Mouse (Mus musculus): ENCODE results near the gene Dennd1c. TPM values are rescaled to one million over a fixed set of nuclear protein-coding genes. Genes with fewer than 3 reads are reported as not detected.
"Not testable (repeated sequence)": the region's sequence is repeated elsewhere in the genome, so short reads cannot be mapped to it uniquely, and the experiment has no call there.

Dennd1c gene
- total RNA-seq, 2 experiments from 2014 or later: 1.3 to 2.3 TPM

GRCm38 (mm10) chr17:57056246-57056645 lies 22.1 kb downstream of the Dennd1c start:
- intact Hi-C loops (cut with DNase I): no loop called here
- DNase-seq: no peak

- DNase-seq; intact Hi-C loops (cut with DNase I): not testable (repeated sequence)
Measured at GRCm38 (mm10) chr17:57051679-57052078, 26.6 kb downstream of the Dennd1c start.

- intact Hi-C loops (cut with DNase I): no loop called here
- no peak for DNase-seq
Measured at GRCm38 (mm10) chr17:57048816-57049215, 29.5 kb downstream of the Dennd1c start.

- intact Hi-C loops (cut with DNase I): no loop called here
- DNase-seq: no peak
Measured at GRCm38 (mm10) chr17:57047406-57047805, 30.9 kb downstream of the Dennd1c start.

GRCm38 (mm10) chr17:57041554-57041953 lies 36.8 kb downstream of the Dennd1c start, which contains the start of gene Slc25a41:
TSS of gene Slc25a41 (minus strand) at chr17:57041654.
- intact Hi-C loops (cut with DNase I): no loop called here
- DNase-seq: no peak

GRCm38 (mm10) chr17:57038978-57039377 lies 39.3 kb downstream of the Dennd1c start:
- intact Hi-C loops (cut with DNase I): no loop called here
- no peak for DNase-seq

GRCm38 (mm10) chr17:57032854-57033253 lies 45.5 kb downstream of the Dennd1c start:
- DNase-seq: no peak
- intact Hi-C loops (cut with DNase I): loop anchor here (2.0 kb wide), 1 partner anchor 28 kb away; no protein-coding TSS in a partner anchor

- peak; percentile 100 for DNase-seq
Measured at GRCm38 (mm10) chr17:57031661-57032420, 46.5 kb downstream of the Dennd1c start.

GRCm38 (mm10) chr17:57030931-57031660 lies 47.2 kb downstream of the Dennd1c start, which contains the start of gene Khsrp:
TSS of gene Khsrp (minus strand) at chr17:57031522.
- DNase-seq: peak; percentile 56 to 64
- intact Hi-C loops (cut with DNase I): loop anchor here (2.0 kb wide), 1 partner anchor 18 kb away; no protein-coding TSS in a partner anchor

More at GRCm38 (mm10) chr17:57031661-57032420, 46.5 kb downstream of the Dennd1c start:
- intact Hi-C loops (cut with DNase I): loop anchor here (2.0 kb wide), 2 partner anchors 19 to 29 kb away; no protein-coding TSS in a partner anchor

- DNase-seq: peak in 1 of 2 experiments; percentile 27
- intact Hi-C loops (cut with DNase I): loop anchor here (2.0 kb wide), 1 partner anchor 17 kb away; no protein-coding TSS in a partner anchor
Measured at GRCm38 (mm10) chr17:57029691-57030090, 48.6 kb downstream of the Dennd1c start.

- intact Hi-C loops (cut with DNase I): no loop called here
- DNase-seq: no peak
Measured at GRCm38 (mm10) chr17:57027471-57027870, 50.8 kb downstream of the Dennd1c start.

GRCm38 (mm10) chr17:57020960-57021359 lies 57.4 kb downstream of the Dennd1c start:
- intact Hi-C loops (cut with DNase I): no loop called here

GRCm38 (mm10) chr17:57019693-57020092 lies 58.6 kb downstream of the Dennd1c start:
- no peak for DNase-seq
- intact Hi-C loops (cut with DNase I): no loop called here

More at GRCm38 (mm10) chr17:57020960-57021359, 57.4 kb downstream of the Dennd1c start:
- DNase-seq: no peak

Other genes with a start within 250 kb of the Dennd1c start
- 10 to 100 TPM in 1 of 2 experiments, 1 to 10 TPM in 1; 6.5 to 10.5 TPM for gene Rfx2, start 247.5 kb downstream of the Dennd1c start, total RNA-seq (2021)
- not detected for gene Acsbg2, start 204.1 kb downstream of the Dennd1c start, total RNA-seq (2021)
- gene 1700061G19Rik, start 203.0 kb downstream of the Dennd1c start, total RNA-seq (2021): under 1 TPM; 0.10 to 0.12 TPM
- gene Mllt1, start 143.1 kb downstream of the Dennd1c start, total RNA-seq (2021): 10 to 100 TPM; 28.3 to 30.8 TPM
- not detected for gene Acer1, start 96.4 kb downstream of the Dennd1c start, total RNA-seq (2021)
- 10 to 100 TPM; 60.1 to 60.6 TPM for gene Clpp, start 88.2 kb downstream of the Dennd1c start, total RNA-seq (2021)
- 10 to 100 TPM; 46.7 to 50.4 TPM for gene Alkbh7, start 81.2 kb downstream of the Dennd1c start, total RNA-seq (2021)
- not detected for gene Pspn, start 78.5 kb downstream of the Dennd1c start, total RNA-seq (2021)
- 10 to 100 TPM; 29.0 to 30.0 TPM for gene Gtf2f1, start 67.2 kb downstream of the Dennd1c start, total RNA-seq (2021)
- gene Gm17949, start 67.0 kb downstream of the Dennd1c start, total RNA-seq (2021): not detected
- gene Khsrp, start 47.0 kb downstream of the Dennd1c start, total RNA-seq (2021): 10 to 100 TPM; 81.4 to 83.4 TPM
- gene Slc25a41, start 36.9 kb downstream of the Dennd1c start, total RNA-seq (2021): not detected
- under 1 TPM; 0.35 to 0.57 TPM for gene Crb3, start 19.4 kb downstream of the Dennd1c start, total RNA-seq (2021)
- gene Slc25a23, start 18.7 kb downstream of the Dennd1c start, total RNA-seq (2021): 10 to 100 TPM; 75.0 to 86.6 TPM
- 1 to 10 TPM; 7.0 to 7.4 TPM for gene Tubb4a, start 9.3 kb upstream of the Dennd1c start, total RNA-seq (2021)
- under 1 TPM; 0.67 to 0.79 TPM for gene Tnfsf9, start 26.8 kb upstream of the Dennd1c start, total RNA-seq (2021)
- gene Cd70, start 71.3 kb upstream of the Dennd1c start, total RNA-seq (2021): not detected
- gene Tnfsf14, start 115.7 kb upstream of the Dennd1c start, total RNA-seq (2021): not detected
- 10 to 100 TPM; 42.3 to 66.3 TPM for gene C3, start 149.6 kb upstream of the Dennd1c start, total RNA-seq (2021)
- gene Gpr108, start 169.9 kb upstream of the Dennd1c start, total RNA-seq (2021): 10 to 100 TPM; 26.5 TPM
- gene Trip10, start 170.9 kb upstream of the Dennd1c start, total RNA-seq (2021): 10 to 100 TPM; 57.8 to 72.1 TPM
- 1 to 10 TPM; 1.4 to 2.3 TPM for gene Vav1, start 200.6 kb upstream of the Dennd1c start, total RNA-seq (2021)